21 mouse cellular contexts compared by ENCODE assay signal in the genomic region with DNA sequence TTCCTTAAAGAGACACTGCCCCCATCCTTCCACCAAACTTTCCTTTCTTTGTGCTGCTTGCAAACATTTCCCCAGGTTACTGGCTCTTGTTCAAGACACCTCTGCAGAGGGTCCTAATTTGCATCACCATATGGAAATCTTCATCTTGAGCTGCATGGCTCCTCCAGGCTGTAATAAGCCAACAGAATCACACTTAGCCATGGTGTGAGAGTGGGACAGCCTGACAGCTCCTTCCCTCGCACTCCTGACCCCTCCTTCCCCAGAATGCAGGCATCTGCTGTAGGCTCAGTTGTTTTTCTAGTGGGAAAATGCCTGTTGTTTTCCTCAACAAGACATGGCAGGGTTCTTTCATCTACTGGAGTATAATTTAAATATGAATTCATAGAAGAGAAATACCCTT. TPM values are rescaled to one million over a fixed set of nuclear protein-coding genes. Genes with fewer than 3 reads are reported as not detected.
DNase-seq lines count a peak whose midpoint lies in the region; ATAC-seq and TF ChIP-seq lines count a peak whose summit lies in the region.
"Had no signal": no experiment of that assay in that cellular context is flagged by ENCODE, and none has a peak within 500 bp of the region (broad histone marks: within the 10 kb centered on the region; RNA-seq: fewer than 3 reads in every experiment).

No protein-coding gene starts in this region.

- peak; percentile 89 for ATAC-seq in forebrain, embryonic 16.5 days
- no peak for ATAC-seq in forebrain, embryonic 12.5 days (ENCODE audit: low FRiP score)

- no peak for TF ChIP-seq POLR2A in brain, embryonic 14.5 days (IDR thresholded peaks at IDR 0.05; ENCODE audit: borderline replicate concordance, extremely low read depth, insufficient read depth, insufficient read length, poor library complexity, severe bottlenecking)

- DNase-seq in left cerebral cortex, adult 18-20 months (ENCODE audit: low spot score in 2 of 2), result peak; percentile 13 to 49
- no peak for DNase-seq in left cerebral cortex, postnatal 10 days (ENCODE audit: extremely low spot score in 1 of 2, low spot score in 2 of 2)
- DNase-seq in brain, embryonic 14.5 days (ENCODE audit: low read depth), result peak; percentile 79
- DNase-seq in left cerebral cortex, postnatal 4 days, result peak; percentile 6
- no peak for DNase-seq in spleen, adult 12 weeks (ENCODE audit: low spot score)
- DNase-seq: cerebellum, adult 8-10 months; gastrocnemius, postnatal 36 days; kidney, adult 8-10 months; kidney, postnatal 14 days; layer of hippocampus, postnatal 36 days; lung, postnatal 4 days; thymus, postnatal 36 days had no signal

- H3K27me3 ChIP-seq in forebrain, embryonic 16.5 days (replicated peaks; ENCODE audit: control insufficient read depth, insufficient read depth, low read length), result no peaks in the 10 kb centered on the region
- H3K27me3 ChIP-seq in forebrain, embryonic 12.5 days, result no peaks in the 10 kb centered on the region
- H3K27me3 ChIP-seq: lung, embryonic 15.5 days; neural tube, embryonic 12.5 days had no signal

- no peaks in the 10 kb centered on the region for H3K9me3 ChIP-seq in forebrain, embryonic 16.5 days (ENCODE audit: control insufficient read depth, low read length)
- H3K9me3 ChIP-seq in forebrain, embryonic 12.5 days, result no peaks in the 10 kb centered on the region
- H3K9me3 ChIP-seq: embryonic facial prominence, embryonic 10.5 days; hindbrain, embryonic 10.5 days; lung, embryonic 15.5 days; neural tube, embryonic 12.5 days had no signal

- no peak for TF ChIP-seq CTCF in brain, embryonic 14.5 days (IDR thresholded peaks at IDR 0.05; ENCODE audit: borderline replicate concordance, extremely low read depth, insufficient read depth, insufficient read length)

- 29% methylated on average over 1 of the region's 1 CpGs for WGBS in forebrain, embryonic 16.5 days
- WGBS in forebrain, embryonic 12.5 days, result 56% methylated on average over 1 of the region's 1 CpGs

- intact Hi-C loops in left cerebral cortex, postnatal 10 days (cut with DNase I), result no loop called here
- intact Hi-C loops in left cerebral cortex, postnatal 4 days (cut with DNase I), result no loop called here

- no peak overlapping the region for H3K4me3 ChIP-seq in forebrain, embryonic 16.5 days (replicated peaks; ENCODE audit: low read length)
- no peak overlapping the region for H3K4me3 ChIP-seq in forebrain, embryonic 12.5 days (replicated peaks)
- H3K4me3 ChIP-seq: embryonic facial prominence, embryonic 10.5 days; hindbrain, embryonic 10.5 days; layer of hippocampus, adult 2 months; lung, embryonic 15.5 days; neural tube, embryonic 12.5 days had no signal

- no peak overlapping the region for H3K27ac ChIP-seq in forebrain, embryonic 16.5 days (ENCODE audit: low read length)
- H3K27ac ChIP-seq in forebrain, embryonic 12.5 days, result no peak overlapping the region
- H3K27ac ChIP-seq: embryonic facial prominence, embryonic 10.5 days; hindbrain, embryonic 10.5 days; layer of hippocampus, adult 2 months; liver, embryonic 14.5 days; lung, embryonic 15.5 days; neural tube, embryonic 12.5 days had no signal

- H3K4me2 ChIP-seq in forebrain, embryonic 16.5 days (ENCODE audit: low read length), result no peak overlapping the region
- H3K4me2 ChIP-seq in forebrain, embryonic 12.5 days, result no peak overlapping the region
- H3K4me2 ChIP-seq: lung, embryonic 15.5 days; neural tube, embryonic 12.5 days had no signal

- no peak overlapping the region for H3K9ac ChIP-seq in forebrain, embryonic 16.5 days (replicated peaks; ENCODE audit: low read depth, low read length)
- no peak overlapping the region for H3K9ac ChIP-seq in forebrain, embryonic 12.5 days
- H3K9ac ChIP-seq: liver, embryonic 14.5 days; lung, embryonic 15.5 days; neural tube, embryonic 12.5 days had no signal

- 0 out of 2 replicates have a peak, but pooled peaks cover 4% of the 10 kb centered on the region for H3K4me1 ChIP-seq in forebrain, embryonic 16.5 days (replicated peaks; ENCODE audit: control insufficient read depth, insufficient read depth, low read length)
- no peaks in the 10 kb centered on the region for H3K4me1 ChIP-seq in forebrain, embryonic 12.5 days
- H3K4me1 ChIP-seq: embryonic facial prominence, embryonic 10.5 days; hindbrain, embryonic 10.5 days; lung, embryonic 15.5 days; neural tube, embryonic 12.5 days had no signal

- H3K36me3 ChIP-seq in forebrain, embryonic 16.5 days (ENCODE audit: control insufficient read depth, insufficient read depth), result no peaks in the 10 kb centered on the region
- H3K36me3 ChIP-seq in forebrain, embryonic 12.5 days (replicated peaks), result no peaks in the 10 kb centered on the region
- H3K36me3 ChIP-seq: embryonic facial prominence, embryonic 10.5 days; hindbrain, embryonic 10.5 days; lung, embryonic 15.5 days; neural tube, embryonic 12.5 days had no signal

RNA-seq across cellular contexts. Expression of gene Sorcs3, which starts 38.7 kb away (rescaled TPM):
- polyA plus RNA-seq in forebrain, embryonic 16.5 days (2015; fragmentation: Nextera tagmentation; extraction: Ambion mirVana), result 6.5 and 9.9 TPM in 2 replicates
- polyA plus RNA-seq in forebrain, embryonic 12.5 days (2016; fragmentation: Nextera tagmentation; extraction: Ambion mirVana), result 4.9 and 5.5 TPM in 2 replicates
- 10 to 100 TPM; 37.6 to 38.1 TPM for total RNA-seq in left cerebral cortex, adult 18-20 months (2021)
- 10 to 100 TPM; 24.5 to 24.6 TPM for total RNA-seq in left cerebral cortex, postnatal 10 days (2021)
- polyA plus RNA-seq in brain, embryonic 14.5 days (2012; rRNA removed), result 9.9 and 14.6 TPM in 2 replicates
- total RNA-seq in left cerebral cortex, postnatal 4 days (2021), result 10 to 100 TPM; 15.8 to 20.9 TPM
- total RNA-seq: common myeloid progenitor, adult 5-6 weeks; gastrocnemius, postnatal 36 days had no signal

Comparison
In these comparisons a context has a peak if more than half of its experiments do, and no peak if none do; other contexts are left out.
1. DNase-seq: peak in left cerebral cortex, adult 18-20 months (2 of 2), brain, embryonic 14.5 days (single experiment) and left cerebral cortex, postnatal 4 days (single experiment); none in left cerebral cortex, postnatal 10 days (0 of 2) and spleen, adult 12 weeks (single experiment).